Mouse (Mus musculus) midbrain, embryonic 13.5 days (tissue): ENCODE measurements at regions not wholly inside any gene's neighbourhood (a gene's known extent, or its start where the extent isn't known, plus 50 kb on each side); places are given as distances from the start of the nearest gene placed in this dataset.

Experiments used
- ATAC-seq: fragments of 200-750 bp; cut with Nextera tagmentation; 2 replicates; pipeline ENCODE4 v1.8.0; 2017; ENCODE audit warnings: mild to moderate bottlenecking, moderate TSS enrichment, moderate library complexity
- H3K27ac ChIP-seq: fragments of 300-500 bp; sonication (generic); 2 replicates; pipeline ENCODE4 v1.5.1; 2015; ENCODE audit warnings: inconsistent platforms, mild to moderate bottlenecking, moderate library complexity
- H3K27me3 ChIP-seq: fragments of 300-500 bp; sonication (generic); 2 replicates; pipeline ENCODE4 v1.6.1; 2015; ENCODE audit warnings: mild to moderate bottlenecking, inconsistent platforms
- H3K36me3 ChIP-seq: fragments of 300-500 bp; sonication (generic); 2 replicates; pipeline ENCODE4 v1.6.1; 2015; ENCODE audit warnings: mild to moderate bottlenecking, inconsistent platforms
- H3K4me1 ChIP-seq: fragments of 300-500 bp; sonication (generic); replicated peaks from 2 replicates; pipeline ENCODE4 v1.6.1; 2015; ENCODE audit warnings: inconsistent platforms
- H3K4me2 ChIP-seq: fragments of 300-500 bp; sonication (generic); replicated peaks from 2 replicates; pipeline ENCODE4 v1.6.1; 2015; ENCODE audit warnings: moderate library complexity, mild to moderate bottlenecking, inconsistent platforms
- H3K4me3 ChIP-seq: fragments of 300-500 bp; sonication (generic); replicated peaks from 2 replicates; pipeline ENCODE4 v1.5.1; 2015; ENCODE audit warnings: mild to moderate bottlenecking, inconsistent platforms
- H3K9ac ChIP-seq: fragments of 300-500 bp; sonication (generic); replicated peaks from 2 replicates; pipeline ENCODE4 v1.6.1; 2015; ENCODE audit warnings: mild to moderate bottlenecking, inconsistent platforms
- H3K9me3 ChIP-seq: fragments of 300-500 bp; sonication (generic); 2 replicates; pipeline ENCODE4 v1.6.1; 2016; ENCODE audit warnings: mild to moderate bottlenecking, inconsistent platforms
- WGBS: fragments of 180-500 bp; shearing (Covaris S2); methylation state at CpG from one replicate; pipeline ENCODE4 v1.1.7; 2015; 5-methylcytosine and 5-hydroxymethylcytosine counted together

DNA sequence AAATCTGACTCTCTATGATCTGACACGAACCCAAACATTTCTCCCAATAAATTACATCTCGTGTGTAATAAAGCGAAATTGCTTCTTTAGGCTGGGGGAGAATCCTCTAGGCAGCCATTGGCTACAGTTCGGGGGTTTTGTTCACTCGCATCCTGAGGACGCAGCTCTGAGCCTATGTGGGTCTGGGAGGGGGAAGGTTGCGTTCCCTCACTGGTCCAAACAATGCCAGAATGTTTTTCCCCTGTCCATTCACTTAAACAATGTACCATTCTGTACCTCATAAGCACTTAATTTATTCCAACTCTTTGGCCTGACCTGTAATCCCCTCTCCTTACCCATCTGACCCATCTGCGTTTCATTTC lies 308.6 kb downstream of the Spry2 start:
- H3K4me2 ChIP-seq: no peak overlapping the region
- no peak overlapping the region for H3K9ac ChIP-seq
- H3K4me1 ChIP-seq: peaks cover 14% of the 10 kb centered on the region
- peak overlapping the region; percentile 17 for H3K27ac ChIP-seq
- 61% methylated on average over 8 of the region's 8 CpGs for WGBS
- no peak overlapping the region for H3K4me3 ChIP-seq
- H3K36me3 ChIP-seq: no peaks in the 10 kb centered on the region
- ATAC-seq: no peak; the same call in 1 of the 2 replicates
- no peaks in the 10 kb centered on the region for H3K9me3 ChIP-seq
- no peaks in the 10 kb centered on the region for H3K27me3 ChIP-seq

DNA sequence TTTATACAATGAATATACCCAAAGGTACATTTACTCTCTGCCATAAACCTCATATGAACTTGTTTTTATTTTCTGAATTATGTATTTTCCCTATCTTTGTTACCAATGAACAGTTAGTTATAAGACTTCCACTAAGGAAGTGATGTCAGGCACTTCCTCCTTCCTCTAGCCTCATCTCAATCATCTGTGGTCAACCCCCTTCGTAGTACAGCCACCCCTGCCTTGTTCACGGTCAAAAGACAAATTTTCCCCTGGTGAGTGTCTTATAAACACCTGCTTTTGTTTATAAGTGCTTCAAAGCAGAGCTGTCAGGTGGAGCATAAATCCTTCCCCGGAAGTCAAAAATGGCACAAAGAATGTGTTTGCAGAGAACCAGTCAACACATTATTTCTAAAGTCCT lies 312.0 kb downstream of the Spry2 start:
- no peak overlapping the region for H3K9ac ChIP-seq
- 73% methylated on average over 3 of the region's 3 CpGs for WGBS
- no peak overlapping the region for H3K4me3 ChIP-seq
- no peak overlapping the region for H3K27ac ChIP-seq
- H3K4me2 ChIP-seq: no peak overlapping the region
- no peaks in the 10 kb centered on the region for H3K9me3 ChIP-seq
- no peaks in the 10 kb centered on the region for H3K36me3 ChIP-seq
- H3K4me1 ChIP-seq: peaks cover 9% of the 10 kb centered on the region
- ATAC-seq: no peak
- no peaks in the 10 kb centered on the region for H3K27me3 ChIP-seq

DNA sequence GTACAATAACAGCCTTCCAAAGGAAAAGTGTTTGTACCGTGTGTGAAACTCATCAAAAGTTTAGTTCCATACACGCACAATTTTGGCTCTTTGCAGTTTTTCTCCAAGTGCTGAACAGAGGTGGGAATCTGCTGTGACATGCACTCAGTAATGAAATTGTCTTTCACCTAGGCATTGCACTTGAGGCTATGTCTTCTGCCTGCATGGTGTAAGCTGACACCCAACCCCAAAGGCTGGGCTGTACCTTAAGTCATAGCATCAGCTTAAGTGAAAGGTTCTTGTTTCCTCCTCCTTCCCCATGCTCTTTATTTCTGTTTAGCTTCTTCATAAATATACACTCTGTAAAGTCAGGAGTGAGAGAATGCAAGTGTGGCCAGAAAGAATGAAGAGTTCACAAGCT lies 313.1 kb downstream of the Spry2 start:
- Histone ChIP-seq H3K36me3 (no peaks in the 10 kb centered on the region), H3K9me3 (no peaks in the 10 kb centered on the region), H3K9ac (no peak overlapping the region), H3K4me1 (peaks cover 3% of the 10 kb centered on the region; the same call in 1 of the 2 replicates), H3K27ac (no peak overlapping the region), H3K4me2 (no peak overlapping the region), H3K27me3 (no peaks in the 10 kb centered on the region), H3K4me3 (no peak overlapping the region)
- 94% methylated on average over 2 of the region's 2 CpGs for WGBS
- no peak for ATAC-seq

DNA sequence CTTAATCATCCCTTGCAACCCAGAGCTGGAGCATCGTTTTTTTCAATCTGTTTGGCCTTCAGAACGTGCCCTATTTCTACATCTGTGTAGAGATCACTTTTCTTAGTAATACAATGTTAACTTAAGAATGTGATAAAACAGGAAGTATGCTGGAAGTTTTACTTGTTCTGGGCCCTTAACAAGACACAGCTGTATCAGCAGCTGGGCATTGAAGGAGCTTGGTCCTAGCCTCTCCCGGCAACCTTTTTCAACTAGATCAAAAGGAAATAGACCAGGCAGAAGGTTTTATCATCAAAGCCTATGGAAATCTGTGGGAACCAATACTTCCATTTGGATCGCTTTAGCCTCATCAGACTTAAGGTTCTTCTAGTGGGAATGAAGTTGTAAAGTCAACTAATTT lies 317.9 kb downstream of the Ndfip2 start:
- H3K9me3 ChIP-seq: no peaks in the 10 kb centered on the region
- ATAC-seq: no peak
- no peak overlapping the region for H3K9ac ChIP-seq
- H3K27me3 ChIP-seq: no peaks in the 10 kb centered on the region
- H3K27ac ChIP-seq: no peak overlapping the region
- WGBS: 60% methylated on average over 4 of the region's 4 CpGs
- no peak overlapping the region for H3K4me2 ChIP-seq
- H3K36me3 ChIP-seq: no peaks in the 10 kb centered on the region
- H3K4me1 ChIP-seq: peaks cover 13% of the 10 kb centered on the region; the same call in 1 of the 2 replicates
- H3K4me3 ChIP-seq: no peak overlapping the region

DNA sequence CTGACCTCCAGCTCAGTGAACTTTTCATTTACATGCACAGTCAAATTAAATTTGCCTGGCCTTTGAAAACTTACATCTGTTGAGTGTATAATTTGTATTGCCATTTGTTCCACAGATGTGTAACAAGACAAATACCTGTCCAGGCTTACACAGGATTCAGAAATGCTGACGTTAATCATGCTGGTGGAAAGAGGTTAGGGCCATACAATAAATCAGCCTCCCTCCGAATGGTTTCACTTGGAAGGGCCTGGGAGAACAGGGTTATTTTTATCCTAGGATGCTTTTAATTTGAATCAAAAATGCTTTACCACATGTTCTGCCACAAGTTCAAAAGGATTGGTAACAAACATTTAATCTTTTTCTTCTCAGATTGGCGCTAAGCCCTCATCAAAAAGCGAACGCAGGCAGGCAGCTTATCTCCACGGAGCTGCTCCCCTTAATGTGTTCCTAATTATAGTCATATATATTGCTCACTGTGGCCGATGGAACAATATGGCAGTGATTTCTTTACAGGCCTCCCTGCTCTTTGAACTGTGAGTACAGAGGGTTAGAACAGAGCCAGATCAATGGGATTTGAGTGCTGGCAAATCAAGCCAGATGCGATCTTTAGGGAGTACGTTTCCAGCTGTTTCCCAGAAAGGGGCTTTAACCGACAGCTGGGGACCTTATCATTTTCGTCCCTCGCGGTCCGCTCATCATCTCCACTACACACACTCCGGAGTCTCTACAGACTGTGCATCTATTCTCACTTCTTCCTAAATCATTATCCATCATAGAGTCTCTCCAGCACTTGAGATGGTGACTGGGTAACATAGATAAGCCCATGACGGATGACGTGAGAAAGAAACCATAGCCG lies 313.9 kb downstream of the Ndfip2 start:
- Histone ChIP-seq H3K9ac (no peak overlapping the region), H3K27me3 (no peaks in the 10 kb centered on the region), H3K27ac (0 out of 2 replicates have a peak overlapping the region, but pooled peaks have one; percentile 7), H3K4me1 (peaks cover 13% of the 10 kb centered on the region; the same call in 1 of the 2 replicates), H3K36me3 (no peaks in the 10 kb centered on the region), H3K4me3 (no peak overlapping the region), H3K9me3 (no peaks in the 10 kb centered on the region), H3K4me2 (no peak overlapping the region)
- peak; percentile 88 for ATAC-seq
- WGBS: 37% methylated on average over 18 of the region's 18 CpGs

DNA sequence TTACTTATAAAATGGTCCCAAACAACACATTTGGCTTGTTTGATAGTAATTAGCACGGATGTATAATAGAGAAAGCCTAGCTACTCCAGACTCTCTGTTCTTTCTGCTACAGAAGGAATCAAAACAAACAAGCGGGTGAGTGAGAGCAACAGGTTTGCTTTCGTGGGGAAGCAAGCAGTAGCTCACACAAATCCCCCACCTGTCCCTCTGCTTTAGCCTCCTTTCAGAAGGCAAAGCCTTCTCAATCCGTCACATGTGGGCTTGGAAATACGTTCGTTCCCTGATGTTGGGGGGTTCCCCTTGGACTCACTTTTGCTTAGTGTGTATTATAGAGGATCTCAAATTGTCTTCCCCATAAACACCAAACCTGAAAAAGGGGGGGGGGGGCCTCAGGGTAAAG lies 311.8 kb downstream of the Ndfip2 start:
- Histone ChIP-seq H3K27me3 (no peaks in the 10 kb centered on the region), H3K36me3 (no peaks in the 10 kb centered on the region), H3K4me3 (no peak overlapping the region), H3K27ac (no peak overlapping the region), H3K9ac (no peak overlapping the region), H3K9me3 (no peaks in the 10 kb centered on the region), H3K4me2 (no peak overlapping the region), H3K4me1 (peaks cover 13% of the 10 kb centered on the region; the same call in 1 of the 2 replicates)
- ATAC-seq: no peak
- 71% methylated on average over 6 of the region's 6 CpGs for WGBS

DNA sequence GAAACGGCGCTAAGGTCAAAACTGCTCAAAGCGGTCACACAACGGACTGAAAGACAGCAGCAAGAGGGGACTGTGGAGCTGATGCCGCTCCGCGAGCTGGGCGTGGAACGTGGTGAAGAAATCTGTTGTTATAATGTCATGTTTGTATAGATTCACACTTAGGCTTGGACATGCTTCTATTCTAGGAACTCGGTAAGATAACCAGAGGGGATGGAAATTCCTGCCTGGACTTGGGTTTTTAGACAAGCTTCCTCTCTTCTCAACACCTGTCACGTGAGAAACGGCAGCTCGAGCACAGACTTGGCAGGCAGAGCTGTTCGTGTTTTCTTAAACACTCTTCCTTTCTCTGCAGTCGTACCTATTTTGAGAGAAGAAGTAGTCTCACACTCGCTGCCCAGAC lies 307.5 kb downstream of the Ndfip2 start:
- no peaks in the 10 kb centered on the region for H3K27me3 ChIP-seq
- H3K36me3 ChIP-seq: no peaks in the 10 kb centered on the region
- H3K4me3 ChIP-seq: no peak overlapping the region
- H3K9me3 ChIP-seq: no peaks in the 10 kb centered on the region
- no peak overlapping the region for H3K27ac ChIP-seq
- H3K4me1 ChIP-seq: no peaks in the 10 kb centered on the region
- H3K4me2 ChIP-seq: no peak overlapping the region
- no peak for ATAC-seq
- WGBS: 89% methylated on average over 16 of the region's 16 CpGs
- no peak overlapping the region for H3K9ac ChIP-seq

DNA sequence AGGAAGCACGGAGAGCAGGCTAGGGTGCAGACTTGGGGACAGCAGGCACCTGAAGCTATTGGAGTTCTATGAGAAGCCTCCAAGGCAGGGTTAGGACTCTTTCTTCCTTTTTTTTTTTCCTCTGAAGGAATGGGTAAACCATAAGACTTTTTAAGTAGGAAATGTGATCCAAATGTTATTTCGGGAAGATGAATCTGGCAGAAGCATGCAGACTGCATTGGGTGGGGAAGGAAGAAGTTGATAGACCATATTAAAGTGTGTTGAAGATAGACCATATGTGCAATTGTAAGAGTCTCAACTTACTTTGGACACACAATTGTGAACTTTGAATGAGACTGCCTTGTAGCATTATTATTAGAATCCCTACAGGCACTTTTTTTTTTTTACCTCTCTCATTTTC lies 304.5 kb downstream of the Ndfip2 start:
- Histone ChIP-seq H3K4me2 (no peak overlapping the region), H3K27me3 (no peaks in the 10 kb centered on the region), H3K36me3 (no peaks in the 10 kb centered on the region), H3K9me3 (no peaks in the 10 kb centered on the region), H3K27ac (no peak overlapping the region), H3K4me3 (no peak overlapping the region), H3K9ac (no peak overlapping the region), H3K4me1 (no peaks in the 10 kb centered on the region)
- no peak for ATAC-seq
- 88% methylated on average over 2 of the region's 2 CpGs for WGBS

DNA sequence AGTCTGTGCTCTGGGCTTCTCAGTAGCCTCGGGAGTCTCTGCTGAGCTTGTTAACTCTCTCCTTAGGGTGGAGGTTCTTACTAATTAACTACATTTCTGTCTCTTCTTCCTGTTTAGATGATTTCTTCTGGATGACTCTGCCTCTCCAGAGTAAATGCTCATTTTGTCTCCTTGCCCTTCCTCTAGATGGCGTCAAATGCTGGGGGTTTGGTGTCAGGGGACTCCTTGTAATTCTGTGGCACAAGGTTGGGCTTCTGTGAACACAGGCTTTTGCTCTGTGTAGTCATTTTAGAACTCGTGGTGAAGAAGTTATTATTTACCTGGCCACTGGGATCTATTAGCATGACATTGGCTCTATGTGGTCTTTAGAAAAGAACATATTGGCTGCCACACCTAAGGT lies 298.4 kb downstream of the Ndfip2 start:
- ATAC-seq: no peak
- Histone ChIP-seq H3K9me3 (no peaks in the 10 kb centered on the region), H3K4me3 (no peak overlapping the region), H3K36me3 (no peaks in the 10 kb centered on the region), H3K4me2 (no peak overlapping the region), H3K9ac (no peak overlapping the region), H3K4me1 (no peaks in the 10 kb centered on the region), H3K27me3 (no peaks in the 10 kb centered on the region), H3K27ac (no peak overlapping the region)
- 81% methylated on average over 3 of the region's 3 CpGs for WGBS

DNA sequence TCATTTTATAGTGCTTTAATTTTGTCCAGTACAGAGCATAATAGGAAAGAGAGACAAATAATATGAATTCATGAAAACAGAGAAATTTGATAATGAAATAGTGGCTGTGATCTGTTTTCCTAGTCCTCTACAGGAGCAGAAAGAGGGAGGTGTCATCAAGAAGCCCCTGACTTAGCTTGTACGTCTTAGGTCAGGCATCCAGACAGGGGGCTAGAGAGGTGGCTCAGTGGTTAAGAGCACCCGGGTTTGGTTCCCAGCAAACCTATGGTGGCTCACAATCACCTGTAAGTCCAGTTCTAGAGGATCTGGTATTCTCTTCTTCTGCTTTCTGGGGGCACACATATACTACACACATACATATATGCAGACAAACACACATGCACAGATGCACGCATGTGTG lies 285.7 kb downstream of the Ndfip2 start:
- ATAC-seq: no peak
- no peaks in the 10 kb centered on the region for H3K9me3 ChIP-seq
- no peak overlapping the region for H3K27ac ChIP-seq
- H3K27me3 ChIP-seq: peaks cover 18% of the 10 kb centered on the region; the same call in 1 of the 2 replicates
- H3K9ac ChIP-seq: no peak overlapping the region
- peaks cover 16% of the 10 kb centered on the region for H3K4me1 ChIP-seq
- no peak overlapping the region for H3K4me3 ChIP-seq
- H3K36me3 ChIP-seq: no peaks in the 10 kb centered on the region
- no peak overlapping the region for H3K4me2 ChIP-seq
- WGBS: 86% methylated on average over 3 of the region's 3 CpGs

DNA sequence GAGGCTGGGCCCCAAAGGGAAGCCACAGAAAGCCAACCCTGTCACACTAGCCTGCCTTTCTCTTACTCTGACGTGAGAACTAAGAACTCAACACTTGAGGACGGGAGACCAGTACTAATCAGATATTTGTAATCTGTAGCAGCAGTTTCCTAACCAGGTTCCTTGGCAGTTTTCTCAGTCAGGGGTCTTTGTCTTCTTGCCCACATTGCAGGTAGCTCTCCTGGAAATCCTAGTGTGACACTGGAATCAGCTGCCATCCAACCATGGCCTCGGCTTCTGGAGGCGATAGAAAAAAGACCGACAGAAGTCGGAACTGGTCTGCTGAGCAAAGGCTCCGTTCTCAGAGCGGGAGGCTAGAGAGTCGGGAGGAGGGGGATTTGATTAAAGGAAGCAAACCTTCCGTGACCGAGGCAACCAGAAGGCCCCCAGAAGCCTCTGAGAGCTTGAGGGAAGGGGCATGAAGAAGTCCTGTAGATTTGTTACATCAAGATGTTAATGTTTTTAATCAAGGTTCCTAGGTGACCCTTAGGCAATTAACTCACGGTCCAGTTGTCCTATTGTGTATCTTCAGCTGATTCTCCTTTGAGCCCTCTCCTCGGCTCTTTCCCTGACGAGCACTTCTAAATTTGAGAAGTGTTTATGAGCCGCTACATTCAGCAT lies 284.2 kb downstream of the Ndfip2 start:
- peaks cover 18% of the 10 kb centered on the region; the same call in 1 of the 2 replicates for H3K27me3 ChIP-seq
- peak overlapping the region; percentile 25 for H3K4me3 ChIP-seq
- peak overlapping the region; percentile 49 for H3K4me2 ChIP-seq
- H3K4me1 ChIP-seq: peaks cover 16% of the 10 kb centered on the region
- 3% methylated on average over 15 of the region's 15 CpGs for WGBS
- peak; percentile 76 for ATAC-seq
- H3K9me3 ChIP-seq: no peaks in the 10 kb centered on the region
- H3K9ac ChIP-seq: peak overlapping the region; percentile 42; the same call in 1 of the 2 replicates
- peak overlapping the region; percentile 25 for H3K27ac ChIP-seq
- no peaks in the 10 kb centered on the region for H3K36me3 ChIP-seq

DNA sequence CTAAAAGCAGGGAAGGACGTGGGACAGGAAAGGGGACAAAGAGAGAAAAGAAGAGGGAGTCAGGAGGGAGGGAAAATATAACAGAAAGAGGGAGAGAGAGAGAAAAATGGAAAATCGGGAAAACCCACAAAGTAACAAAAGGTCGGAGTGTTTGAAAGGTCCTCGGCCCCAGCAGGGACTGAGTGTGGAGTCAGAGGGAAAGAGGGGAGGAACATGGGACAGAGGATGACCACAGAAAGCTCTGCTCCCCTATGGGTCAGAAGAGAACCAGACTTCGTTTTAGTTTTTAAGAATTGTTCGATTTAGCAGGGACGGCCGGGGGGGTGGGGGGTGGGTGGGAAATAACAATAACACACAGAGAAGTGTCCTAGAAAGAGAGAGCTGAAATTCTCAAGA lies 283.7 kb downstream of the Ndfip2 start:
- H3K36me3 ChIP-seq: no peaks in the 10 kb centered on the region
- ATAC-seq: peak; percentile 16; the same call in 1 of the 2 replicates
- H3K4me1 ChIP-seq: peaks cover 16% of the 10 kb centered on the region
- peak overlapping the region; percentile 25 for H3K27ac ChIP-seq
- WGBS: 17% methylated on average over 8 of the region's 8 CpGs
- H3K4me3 ChIP-seq: no peak overlapping the region
- H3K4me2 ChIP-seq: peak overlapping the region; percentile 49
- H3K27me3 ChIP-seq: peaks cover 18% of the 10 kb centered on the region; the same call in 1 of the 2 replicates
- no peak overlapping the region for H3K9ac ChIP-seq
- no peaks in the 10 kb centered on the region for H3K9me3 ChIP-seq
